Mouse (Mus musculus) liver, postnatal 0 days (tissue): ENCODE data around the gene H2-Oa.

Experiments used
- CTCF ChIP-seq: sonication (generic); IDR thresholded peaks from 2 replicates; pipeline ENCODE4 v1.5.1; 2016; ENCODE audit warnings: antibody characterized with exemption, low read depth
- EP300 ChIP-seq: IDR thresholded peaks from 2 replicates; pipeline ENCODE4 v1.6.1; 2016; ENCODE audit warnings: antibody characterized with exemption, low read depth, mild to moderate bottlenecking

GRCm38 (mm10) chr17:34124649-34125048 lies 32.5 kb downstream of the H2-Oa start:
- no peak for TF ChIP-seq CTCF
- no peak for TF ChIP-seq EP300
